Mouse (Mus musculus) cerebellum, adult 2 months (tissue): ENCODE results near the gene Qrich2.

Experiments used
- CTCF ChIP-seq: fragments of 200-500 bp; IDR thresholded peaks from 2 replicates; pipeline ENCODE4 v1.5.1; 2011; ENCODE audit warnings: low read depth, mild to moderate bottlenecking, control low read depth, low read length, moderate library complexity, borderline replicate concordance; ENCODE audit not compliant: insufficient read depth
- POLR2A ChIP-seq: fragments of 200-500 bp; IDR thresholded peaks from 2 replicates; pipeline ENCODE4 v1.6.1; 2011; ENCODE audit warnings: low read length, control low read depth, borderline replicate concordance; ENCODE audit not compliant: insufficient read depth

- no peak for TF ChIP-seq CTCF
- no peak for TF ChIP-seq POLR2A
Observed at GRCm38 (mm10) chr11:116488207-116488606, 22.2 kb upstream of the Qrich2 start.
